Mouse (Mus musculus) olfactory bulb, adult 2 months (tissue): ENCODE data around the gene Zfp777. TPM values are rescaled to one million over a fixed set of nuclear protein-coding genes. Genes with fewer than 3 reads are reported as not detected.
A peak's percentile ranks its signal among the peaks of the same experiment; 100 is the strongest.

Source experiments
- H3K27ac ChIP-seq: fragments of 200-500 bp; 2 replicates; pipeline ENCODE4 v1.5.1; 2012; ENCODE audit warnings: low read depth, low read length; ENCODE audit not compliant: insufficient read depth
- H3K4me1 ChIP-seq: fragments of 200-500 bp; 2 replicates; pipeline ENCODE4 v1.6.1; 2012; ENCODE audit warnings: low read length; ENCODE audit not compliant: control insufficient read depth, insufficient read depth
- H3K4me3 ChIP-seq: fragments of 200-500 bp; 2 replicates; pipeline ENCODE4 v1.5.1; 2012; ENCODE audit warnings: mild to moderate bottlenecking, low read depth, low read length, moderate library complexity; ENCODE audit not compliant: insufficient read depth
- CTCF ChIP-seq: fragments of 200-500 bp; IDR thresholded peaks from 2 replicates; pipeline ENCODE4 v1.5.1; 2012; ENCODE audit warnings: low read depth, mild to moderate bottlenecking, low read length, moderate library complexity; ENCODE audit not compliant: insufficient read depth
- POLR2A ChIP-seq: fragments of 200-500 bp; IDR thresholded peaks from 2 replicates; pipeline ENCODE4 v1.6.1; 2012; ENCODE audit warnings: mild to moderate bottlenecking, low read depth, low read length, moderate library complexity; ENCODE audit not compliant: insufficient read depth
- WGBS: fragments of 180-500 bp; shearing (Covaris S2); methylation state at CpG from one replicate; pipeline ENCODE4 v1.1.7; 2018; 5-methylcytosine and 5-hydroxymethylcytosine counted together
- polyA plus RNA-seq: library from polyadenylated mRNA; stranded (reverse); fragments of >200 nt; gene quantifications from 2 replicates; pipeline ENCODE4 v1.2.4, GENCODE M21; 2012; ENCODE audit warnings: low replicate concordance; ENCODE audit not compliant: missing spikeins, insufficient read depth, insufficient read length

The Zfp777 gene
- polyA plus RNA-seq, 1 experiment, result not detected

- Histone ChIP-seq H3K4me3 (peak overlapping the region; percentile 41), H3K4me1 (peaks cover 7% of the 10 kb centered on the region; the same call in 1 of the 2 replicates), H3K27ac (no peak overlapping the region)
- peak; percentile 94 for TF ChIP-seq CTCF
- no peak for TF ChIP-seq POLR2A
- WGBS, result 1% methylated on average over 24 of the region's 24 CpGs
Observed at GRCm38 (mm10) chr6:48016090-48016521, 32.6 kb downstream of the Zfp777 start.

GRCm38 (mm10) chr6:48010727-48011126, 38.0 kb downstream of the Zfp777 start:
- no peak overlapping the region for H3K27ac ChIP-seq
- 73% methylated on average over 8 of the region's 8 CpGs for WGBS
- no peak for TF ChIP-seq CTCF
- no peak for TF ChIP-seq POLR2A
- H3K4me3 ChIP-seq, result no peak overlapping the region
- H3K4me1 ChIP-seq, result no peaks in the 10 kb centered on the region

GRCm38 (mm10) chr6:47995661-47996060, 53.0 kb downstream of the Zfp777 start:
- Histone ChIP-seq H3K4me3 (no peak overlapping the region), H3K27ac (no peak overlapping the region), H3K4me1 (no peaks in the 10 kb centered on the region)
- WGBS, result 87% methylated on average over 9 of the region's 9 CpGs
- TF ChIP-seq CTCF, result no peak

- Histone ChIP-seq H3K4me1 (no peaks in the 10 kb centered on the region), H3K4me3 (no peak overlapping the region), H3K27ac (no peak overlapping the region)
- 38% methylated on average over 2 of the region's 2 CpGs for WGBS
- no peak for TF ChIP-seq POLR2A
- TF ChIP-seq CTCF, result no peak
Observed at GRCm38 (mm10) chr6:47983936-47984335, 64.8 kb downstream of the Zfp777 start.

GRCm38 (mm10) chr6:47978897-47979368, 69.8 kb downstream of the Zfp777 start:
- no peaks in the 10 kb centered on the region for H3K4me1 ChIP-seq
- TF ChIP-seq CTCF (no peak), POLR2A (no peak)
- H3K27ac ChIP-seq, result no peak overlapping the region
- H3K4me3 ChIP-seq, result no peak overlapping the region
- 13% methylated on average over 6 of the region's 6 CpGs for WGBS

GRCm38 (mm10) chr6:47974599-47974998, 74.1 kb downstream of the Zfp777 start:
- Histone ChIP-seq H3K27ac (no peak overlapping the region), H3K4me3 (no peak overlapping the region), H3K4me1 (no peaks in the 10 kb centered on the region)
- TF ChIP-seq CTCF, result no peak
- no peak for TF ChIP-seq POLR2A
- 89% methylated on average over 1 of the region's 1 CpGs for WGBS

Other genes with a start within 250 kb of the Zfp777 start
- gene Pdia4, start 235.5 kb downstream of the Zfp777 start, polyA plus RNA-seq, result not detected in 2 replicates
- gene Zfp786, start 218.0 kb downstream of the Zfp777 start, polyA plus RNA-seq, result not detected in 2 replicates
- gene Zfp398, start 213.2 kb downstream of the Zfp777 start, polyA plus RNA-seq, result not detected in 2 replicates
- gene Zfp282, start 171.7 kb downstream of the Zfp777 start, polyA plus RNA-seq, result not detected in 2 replicates
- gene Zfp212, start 128.4 kb downstream of the Zfp777 start, polyA plus RNA-seq, result not detected in 2 replicates
- gene Zfp956, start 95.5 kb downstream of the Zfp777 start, polyA plus RNA-seq, result not detected in 2 replicates
- not detected in 2 replicates for gene Zfp746, start 37.7 kb upstream of the Zfp777 start, polyA plus RNA-seq